Mouse (Mus musculus) adrenal gland, postnatal 14 days (tissue): ENCODE results near the gene Eif1ad. TPM values are rescaled to one million over a fixed set of nuclear protein-coding genes. Genes with fewer than 3 reads are reported as not detected.

Source experiments
- DNase-seq: peaks from one replicate; pipeline ENCODE4 v3.0.0; 2021; ENCODE audit warnings: mixed read lengths
- total RNA-seq: library from RNA; stranded (reverse); gene quantifications from 2 replicates; pipeline ENCODE4 v1.2.3, GENCODE M21; 2021

The Eif1ad gene
- total RNA-seq, 1 experiment from 2014 or later: 29.0 TPM

GRCm38 (mm10) chr19:5418750-5419466 lies 52.4 kb downstream of the Eif1ad start:
- DNase-seq: no peak

DNA sequence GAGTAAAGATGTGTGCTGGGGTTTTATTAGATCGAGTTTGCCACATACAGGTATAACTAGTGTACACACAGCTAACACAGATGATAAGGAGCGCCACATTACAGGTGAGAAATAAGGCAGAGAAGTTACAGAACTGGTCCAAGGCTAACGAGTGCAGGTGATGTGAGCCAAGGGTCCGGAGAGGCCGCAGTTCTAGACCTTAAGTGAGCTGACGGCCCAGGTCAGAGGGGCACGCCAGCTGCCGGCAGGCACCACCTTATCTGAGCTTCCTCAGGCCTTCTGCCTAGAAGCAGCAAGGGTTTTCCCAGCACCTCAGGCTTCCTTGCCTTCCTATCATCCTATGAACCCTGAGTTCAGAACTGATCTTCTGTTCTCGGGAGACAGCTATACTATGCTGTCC lies 53.1 kb downstream of the Eif1ad start:
- no peak for DNase-seq

- DNase-seq: no peak
Observed at GRCm38 (mm10) chr19:5420579-5420978, 54.0 kb downstream of the Eif1ad start.

Other genes starting within 250 kb of the Eif1ad start
- 34.9 and 37.7 TPM in 2 replicates for gene Klc2, start 248.2 kb upstream of the Eif1ad start, total RNA-seq
- 20.4 and 25.5 TPM in 2 replicates for gene Pacs1, start 93.6 kb upstream of the Eif1ad start, total RNA-seq
- 167 and 170 TPM in 2 replicates for gene Sf3b2, start 71.3 kb upstream of the Eif1ad start, total RNA-seq
- gene Gal3st3, start 68.4 kb upstream of the Eif1ad start, total RNA-seq: 0.22 and 0.49 TPM in 2 replicates
- not detected in 2 replicates for gene Catsper1, start 31.0 kb upstream of the Eif1ad start, total RNA-seq
- gene Cst6, start 17.2 kb upstream of the Eif1ad start, total RNA-seq: 1.3 and 2.8 TPM in 2 replicates
- gene Banf1, start 427 bp downstream of the Eif1ad start, total RNA-seq: 144 and 153 TPM in 2 replicates
- 73.0 and 75.7 TPM in 2 replicates for gene Sart1, start 22.0 kb downstream of the Eif1ad start, total RNA-seq
- not detected in 2 replicates for gene Tsga10ip, start 35.8 kb downstream of the Eif1ad start, total RNA-seq
- 210 and 236 TPM in 2 replicates for gene Drap1, start 58.2 kb downstream of the Eif1ad start, total RNA-seq
- 36.8 and 45.1 TPM in 2 replicates for gene AI837181, start 58.4 kb downstream of the Eif1ad start, total RNA-seq
- gene Fosl1, start 80.8 kb downstream of the Eif1ad start, total RNA-seq: 0.98 and 1.1 TPM in 2 replicates
- gene Ccdc85b, start 91.2 kb downstream of the Eif1ad start, total RNA-seq: 8.8 and 11.2 TPM in 2 replicates
- gene Fibp, start 93.9 kb downstream of the Eif1ad start, total RNA-seq: 70.8 and 92.6 TPM in 2 replicates
- 0.85 and 4.2 TPM in 2 replicates for gene Ctsw, start 101.8 kb downstream of the Eif1ad start, total RNA-seq
- 42.5 and 45.9 TPM in 2 replicates for gene Efemp2, start 107.2 kb downstream of the Eif1ad start, total RNA-seq
- gene Mus81, start 121.7 kb downstream of the Eif1ad start, total RNA-seq: 22.3 and 28.6 TPM in 2 replicates
- gene Cfl1, start 123.7 kb downstream of the Eif1ad start, total RNA-seq: 640 and 706 TPM in 2 replicates
- 1.0 and 2.2 TPM in 2 replicates for gene 1700020D05Rik, start 137.0 kb downstream of the Eif1ad start, total RNA-seq
- gene Snx32, start 143.8 kb downstream of the Eif1ad start, total RNA-seq: 10.4 and 11.8 TPM in 2 replicates
- not detected in 2 replicates for gene Ovol1, start 193.9 kb downstream of the Eif1ad start, total RNA-seq
- gene Ap5b1, start 201.3 kb downstream of the Eif1ad start, total RNA-seq: 7.3 and 8.0 TPM in 2 replicates
- 106 and 113 TPM in 2 replicates for gene Rnaseh2c, start 235.1 kb downstream of the Eif1ad start, total RNA-seq
- gene Kat5, start 243.5 kb downstream of the Eif1ad start, total RNA-seq: 54.8 and 62.0 TPM in 2 replicates